Mouse (Mus musculus) spleen, adult 2 months (tissue): Measurements from ENCODE around the gene Cldnd2. TPM values are rescaled to one million over a fixed set of nuclear protein-coding genes. Genes with fewer than 3 reads are reported as not detected.

ENCODE experiments used
- DNase-seq, 2 experiments: peaks; one replicate each; pipeline versions ENCODE4 v3.0.0 to v3.0.0-alpha.2; 2012 to 2021; ENCODE audit warnings: low spot score in 2 of 2, low read depth in 1 of 2
- H3K27ac ChIP-seq: fragments of 200-500 bp; 2 replicates; pipeline ENCODE4 v1.5.1; 2012; ENCODE audit warnings: low read length, inconsistent platforms; ENCODE audit not compliant: insufficient read depth
- H3K27me3 ChIP-seq: fragments of 200-500 bp; 2 replicates; pipeline ENCODE4 v1.6.1; 2012; ENCODE audit warnings: mild to moderate bottlenecking, moderate library complexity, low read length, inconsistent platforms; ENCODE audit not compliant: control insufficient read depth, insufficient read depth
- H3K36me3 ChIP-seq: fragments of 200-500 bp; 2 replicates; pipeline ENCODE4 v1.6.1; 2012; ENCODE audit warnings: mild to moderate bottlenecking, low read length, inconsistent platforms; ENCODE audit not compliant: control insufficient read depth, insufficient read depth
- H3K4me1 ChIP-seq: fragments of 200-500 bp; 2 replicates; pipeline ENCODE4 v1.6.1; 2011; ENCODE audit warnings: inconsistent platforms; ENCODE audit not compliant: control insufficient read depth, insufficient read depth, insufficient read length
- H3K4me3 ChIP-seq: fragments of 200-500 bp; 2 replicates; pipeline ENCODE4 v1.5.1; 2011; ENCODE audit warnings: mild to moderate bottlenecking, inconsistent platforms; ENCODE audit not compliant: insufficient read depth, insufficient read length; ENCODE audit errors: extremely low read depth
- CTCF ChIP-seq: fragments of 200-500 bp; IDR thresholded peaks from 2 replicates; pipeline ENCODE4 v1.5.1; 2011; ENCODE audit warnings: mild to moderate bottlenecking, inconsistent platforms; ENCODE audit not compliant: insufficient read depth, insufficient read length, insufficient replicate concordance; ENCODE audit errors: extremely low read depth
- POLR2A ChIP-seq: fragments of 200-500 bp; IDR thresholded peaks from 2 replicates; pipeline ENCODE4 v1.6.1; 2011; ENCODE audit warnings: low read depth, low read length, inconsistent platforms
- WGBS: fragments of 180-500 bp; shearing (Covaris S2); methylation state at CpG from one replicate; pipeline ENCODE4 v1.1.7; 2018; 5-methylcytosine and 5-hydroxymethylcytosine counted together
- polyA plus RNA-seq: library from polyadenylated mRNA; depleted of rRNA; stranded (reverse); fragments of >200 nt; gene quantifications from 2 replicates; pipeline ENCODE4 v1.2.3, GENCODE M21; 2012

Cldnd2 gene
- polyA plus RNA-seq, 1 experiment, result 0.26 TPM

DNA sequence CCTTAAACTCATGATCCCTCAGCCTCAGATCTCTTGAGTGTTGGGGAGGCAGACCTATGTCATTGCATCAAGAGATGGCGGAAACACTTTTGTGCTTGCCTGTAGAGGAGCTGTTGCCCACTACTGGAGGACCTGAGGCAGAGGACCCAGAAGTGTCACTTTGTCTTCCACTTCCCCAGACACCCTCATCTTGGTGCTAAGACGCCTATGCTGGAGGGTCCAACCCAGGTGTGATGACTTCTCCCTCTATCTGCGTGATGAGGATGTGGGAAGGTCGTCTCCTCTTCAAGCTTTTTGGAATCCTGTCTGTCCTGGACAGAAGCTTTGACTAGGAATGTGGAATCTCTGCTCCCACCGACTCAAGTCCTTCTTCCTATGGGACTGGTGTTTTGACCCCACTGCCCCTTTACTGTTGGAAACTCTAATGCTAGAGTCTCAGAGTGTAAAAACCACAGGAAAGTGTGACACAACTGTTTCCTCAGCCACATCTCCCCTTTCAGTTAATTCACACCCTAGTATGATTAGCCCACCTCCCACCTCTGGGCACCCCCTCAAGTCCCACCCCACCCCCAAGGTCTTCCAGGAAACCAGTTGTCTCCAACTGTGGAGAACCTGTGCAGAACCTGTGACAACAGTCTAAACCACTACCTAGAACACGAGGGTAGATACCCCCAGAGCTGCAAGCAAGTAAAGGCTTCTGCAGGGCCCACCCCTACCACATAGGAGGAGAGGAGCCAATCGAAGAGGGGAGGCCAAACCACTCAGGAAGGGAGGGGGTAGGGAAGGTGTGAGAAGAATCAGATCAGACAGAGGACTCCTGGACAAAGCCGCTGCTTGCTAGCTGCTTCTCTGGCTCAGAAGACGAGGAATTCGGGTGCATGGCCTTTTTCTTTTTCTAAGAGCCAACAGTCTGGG, 4.0 kb upstream of the Cldnd2 start, which contains the start of gene Nkg7:
TSS of gene Nkg7 (plus strand) at position 733 of the 915 bp plus-strand sequence.
- H3K4me3 ChIP-seq, result peak within 1 kb of the TSS; percentile 50
- DNase-seq, result peak in 1 of 2 experiments; percentile 15
- 38% methylated on average over 10 of the region's 10 CpGs for WGBS

DNA sequence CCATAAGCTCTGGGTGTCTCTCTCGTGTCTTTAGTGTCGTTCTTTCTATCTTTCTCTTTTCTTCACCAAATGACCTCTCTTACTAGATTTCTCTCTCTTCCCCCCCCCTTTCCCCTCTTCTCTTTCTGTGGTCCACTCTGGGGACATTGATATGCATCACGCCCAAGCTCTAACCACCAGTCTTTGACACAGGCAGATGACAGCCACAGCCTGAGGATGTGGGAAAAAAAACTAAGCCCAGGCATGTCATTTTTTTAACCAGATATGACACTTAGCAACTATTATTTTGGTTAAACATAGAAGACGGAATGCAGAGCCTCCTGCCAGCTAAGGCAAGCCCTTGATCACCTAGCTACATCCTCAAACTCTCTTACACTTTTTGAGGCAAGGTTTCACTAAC, 2.0 kb upstream of the Cldnd2 start:
- WGBS, result 23% methylated on average over 4 of the region's 4 CpGs
- peak overlapping the region; percentile 50; the same call in 1 of the 2 replicates for H3K4me3 ChIP-seq

More for the DNA sequence above, 4.0 kb upstream of the Cldnd2 start, which contains the start of gene Nkg7:
- Histone ChIP-seq H3K27me3 (no peaks in the 10 kb centered on the region), H3K27ac (peak within 1 kb of the TSS; percentile 71), H3K4me1 (no peaks in the 10 kb centered on the region), H3K36me3 (no peaks in the 10 kb centered on the region)
- no peak for TF ChIP-seq POLR2A
- no peak for TF ChIP-seq CTCF

DNA sequence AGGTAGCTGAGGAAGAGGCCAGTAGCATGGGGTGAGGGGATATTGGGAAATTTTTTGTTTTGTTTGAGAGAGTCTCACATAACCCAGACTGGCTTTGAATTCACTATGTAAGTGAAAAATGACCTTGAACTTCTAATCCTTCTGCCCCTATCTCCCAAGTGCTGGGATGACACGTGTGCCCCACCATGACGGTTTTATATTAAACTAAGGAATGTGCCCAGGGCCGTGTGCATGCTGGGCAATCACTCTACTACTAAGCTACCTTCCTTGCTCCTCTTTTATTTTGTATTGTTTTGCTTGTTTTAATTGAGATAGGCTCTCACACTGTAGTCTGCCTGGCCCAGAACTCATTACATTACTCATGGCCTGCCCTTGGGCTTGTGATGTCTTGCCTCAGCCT, 489 bp downstream of the Cldnd2 start:
- H3K27ac ChIP-seq, result no peak overlapping the region
- no peaks in the 10 kb centered on the region for H3K36me3 ChIP-seq
- no peak for TF ChIP-seq POLR2A
- TF ChIP-seq CTCF, result no peak
- no peak overlapping the region for H3K4me3 ChIP-seq
- no peaks in the 10 kb centered on the region for H3K27me3 ChIP-seq
- H3K4me1 ChIP-seq, result peaks cover 3% of the 10 kb centered on the region; the same call in 1 of the 2 replicates
- no peak for DNase-seq
- WGBS, result 89% methylated on average over 3 of the region's 3 CpGs

More for the DNA sequence above, 2.0 kb upstream of the Cldnd2 start:
- H3K27me3 ChIP-seq, result no peaks in the 10 kb centered on the region
- H3K4me1 ChIP-seq, result peaks cover 3% of the 10 kb centered on the region; the same call in 1 of the 2 replicates
- no peak for DNase-seq
- H3K27ac ChIP-seq, result peak overlapping the region; percentile 48
- H3K36me3 ChIP-seq, result no peaks in the 10 kb centered on the region
- TF ChIP-seq POLR2A, result no peak
- no peak for TF ChIP-seq CTCF

DNA sequence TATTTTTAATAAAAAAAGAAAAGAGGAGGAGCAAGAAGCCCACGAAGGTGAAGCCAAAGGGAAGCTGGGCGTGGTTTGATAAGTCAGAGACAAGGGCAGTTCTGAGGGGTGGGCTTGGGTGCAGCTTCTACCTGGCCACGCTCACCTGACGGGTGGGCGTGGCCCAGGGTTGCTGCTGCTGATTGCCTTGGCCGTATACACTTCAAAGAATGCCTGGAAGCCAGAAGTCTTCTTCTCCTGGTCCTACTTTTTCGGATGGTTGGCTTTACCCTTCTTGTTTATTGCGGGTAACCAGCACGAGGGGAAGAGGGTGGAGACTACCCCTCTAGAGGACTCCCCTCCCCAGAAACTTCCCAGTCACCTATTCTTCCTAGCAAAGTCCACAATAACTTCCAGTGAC, 2.1 kb downstream of the Cldnd2 start:
- DNase-seq, result no peak
- WGBS, result 13% methylated on average over 9 of the region's 9 CpGs
- H3K4me1 ChIP-seq, result peaks cover 3% of the 10 kb centered on the region; the same call in 1 of the 2 replicates
- H3K4me3 ChIP-seq, result peak overlapping the region; percentile 74; the same call in 1 of the 2 replicates
- H3K27me3 ChIP-seq, result no peaks in the 10 kb centered on the region
- peak overlapping the region; percentile 78; the same call in 1 of the 2 replicates for H3K27ac ChIP-seq
- no peaks in the 10 kb centered on the region for H3K36me3 ChIP-seq
- no peak for TF ChIP-seq CTCF
- TF ChIP-seq POLR2A, result no peak

DNA sequence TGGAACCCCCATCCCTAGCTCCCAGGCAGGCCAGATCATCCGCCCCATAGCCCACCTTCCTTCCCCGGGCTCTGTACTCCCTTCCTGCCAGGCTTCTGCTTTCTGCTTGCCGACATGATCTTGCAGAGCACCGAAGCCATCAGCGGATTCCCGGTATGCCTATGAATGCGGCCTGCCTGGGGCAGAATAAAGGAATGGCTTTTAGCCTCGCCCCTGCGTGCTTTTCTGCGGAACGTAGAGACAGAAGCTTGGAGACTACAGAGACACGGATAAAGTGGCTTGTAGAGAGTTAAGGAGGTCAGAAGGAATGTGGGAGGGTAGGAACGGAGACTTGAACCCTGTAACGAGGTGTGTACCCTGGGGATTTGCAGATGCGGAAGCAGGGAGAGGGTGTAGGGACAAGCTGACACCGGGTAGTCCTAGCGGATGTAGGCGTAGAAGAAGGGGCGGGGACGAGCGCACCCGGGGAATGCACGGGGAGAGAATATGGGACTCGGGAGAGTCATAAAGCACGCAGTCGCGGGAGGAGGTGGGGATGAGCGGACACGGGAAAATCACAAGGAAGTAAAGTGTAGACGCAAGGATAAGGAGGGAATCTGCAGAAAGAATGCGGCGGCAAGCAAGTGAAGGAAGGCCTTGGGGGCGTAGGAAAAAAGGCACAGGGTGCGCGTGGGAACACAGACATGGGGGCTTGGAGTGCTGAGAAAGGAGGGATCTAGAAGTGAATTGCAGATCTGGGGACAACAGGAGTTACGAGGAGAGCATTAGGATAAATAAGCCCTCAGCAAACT, 2.7 kb downstream of the Cldnd2 start:
- Histone ChIP-seq H3K27ac (peak overlapping the region; percentile 78), H3K4me1 (peaks cover 3% of the 10 kb centered on the region; the same call in 1 of the 2 replicates), H3K4me3 (peak overlapping the region; percentile 74), H3K27me3 (no peaks in the 10 kb centered on the region), H3K36me3 (no peaks in the 10 kb centered on the region)
- 2% methylated on average over 36 of the region's 36 CpGs for WGBS
- TF ChIP-seq POLR2A (peak; percentile 59; the same call in 1 of the 2 replicates), CTCF (no peak)
- peak; percentile 38 to 76 for DNase-seq

DNA sequence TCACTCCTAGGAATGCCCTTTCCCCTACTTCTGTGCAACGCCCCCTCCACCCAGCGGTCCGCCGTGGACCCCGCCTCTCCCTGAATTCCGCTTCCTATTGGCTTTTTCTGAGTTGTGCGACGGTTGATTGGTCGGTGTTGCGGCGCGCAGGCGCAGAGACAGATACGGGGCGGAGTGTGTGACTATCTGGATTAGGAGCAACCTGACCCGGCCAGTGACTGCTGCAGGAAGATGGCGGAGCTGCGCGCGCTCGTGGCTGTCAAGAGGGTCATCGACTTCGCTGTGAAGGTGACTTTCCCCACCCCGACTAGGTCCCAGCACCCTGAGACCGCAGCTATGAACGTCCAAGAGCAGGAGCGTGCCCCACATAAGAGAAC, 3.3 kb downstream of the Cldnd2 start, which contains the start of the genes Etfb and Gm45233:
TSS of gene Etfb (plus strand) at position 167 of the 377 bp plus-strand sequence.
TSS of gene Gm45233 (plus strand) at position 212 of the 377 bp plus-strand sequence.
- DNase-seq, result peak; percentile 82 to 91
- Histone ChIP-seq H3K27ac (peak within 1 kb of the TSS; percentile 78), H3K4me3 (peak within 1 kb of the TSS; percentile 74), H3K27me3 (no peaks in the 10 kb centered on the region), H3K4me1 (peaks cover 3% of the 10 kb centered on the region; the same call in 1 of the 2 replicates), H3K36me3 (no peaks in the 10 kb centered on the region)
- no peak for TF ChIP-seq CTCF
- peak; percentile 53 for TF ChIP-seq POLR2A
- under 1% methylated on average over 27 of the region's 27 CpGs for WGBS
